Mouse (Mus musculus): ENCODE measurements around the gene Nckap5. TPM values are rescaled to one million over a fixed set of nuclear protein-coding genes. Genes with fewer than 3 reads are reported as not detected.

Nckap5 gene
- total and polyA plus RNA-seq, 3 experiments = not detected

GRCm38 (mm10) chr1:126593044-126593805 is 237.4 kb downstream of the Nckap5 start:
- Histone ChIP-seq H3K9me3 (replicated peaks; ENCODE audit: insufficient read depth, low read length) (no peaks in the 10 kb centered on the region), H3K79me2 (ENCODE audit: control insufficient read depth, insufficient read depth, low read length, poor library complexity) (no peaks in the 10 kb centered on the region), H3K9ac (ENCODE audit: control insufficient read depth, low read depth, low read length, poor library complexity, severe bottlenecking) (no peak overlapping the region), H3K4me1 (ENCODE audit: control insufficient read depth in 1 of 2, insufficient read depth in 2 of 2, low read length in 2 of 2) (no peaks in the 10 kb centered on the region), H3K36me3 (ENCODE audit: control insufficient read depth in 1 of 2, insufficient read depth in 2 of 2, low read length in 2 of 2) (no peaks in the 10 kb centered on the region), H3K27ac (ENCODE audit: control insufficient read depth, low read depth, low read length) (no peak overlapping the region), H3K4me3 (ENCODE audit: control insufficient read depth in 1 of 2, insufficient read depth in 1 of 2, low read depth in 2 of 2, low read length in 2 of 2) (no peak overlapping the region), H3K27me3 (ENCODE audit: control insufficient read depth in 1 of 2, insufficient read depth in 2 of 2, low read length in 2 of 2) (no peaks in the 10 kb centered on the region)
- no peak for DNase-seq (ENCODE audit: low read depth, low spot score)
- TF ChIP-seq KAT2A (conservative IDR thresholded peaks at IDR 0.05; ENCODE audit: low read depth, low read length) = no peak
- TF ChIP-seq TAL1 (IDR thresholded peaks at IDR 0.05; ENCODE audit: low read length) = no peak
- TF ChIP-seq BHLHE40 (IDR thresholded peaks at IDR 0.05; ENCODE audit: borderline replicate concordance, low read depth, low read length) = no peak
- no peak for TF ChIP-seq RAD21 (IDR thresholded peaks at IDR 0.05; ENCODE audit: low read depth, low read length)
- TF ChIP-seq MAX (IDR thresholded peaks at IDR 0.05; ENCODE audit: low read length) = no peak
- no peak for TF ChIP-seq MXI1 (IDR thresholded peaks at IDR 0.05; ENCODE audit: low read depth, low read length)
- TF ChIP-seq ZKSCAN1 (IDR thresholded peaks at IDR 0.05; ENCODE audit: low read depth, low read length) = no peak
- TF ChIP-seq ELF1 (IDR thresholded peaks at IDR 0.05; ENCODE audit: low read depth, low read length) = no peak
- TF ChIP-seq POLR2A (IDR thresholded peaks at IDR 0.05; ENCODE audit: control insufficient read depth in 1 of 2, insufficient read depth in 1 of 2, low read depth in 1 of 2, low read length in 2 of 2, poor library complexity in 1 of 2) = no peak
- no peak for TF ChIP-seq POLR2AphosphoS2 (IDR thresholded peaks at IDR 0.05; ENCODE audit: low read length)
- TF ChIP-seq E2F4 (IDR thresholded peaks at IDR 0.05; ENCODE audit: borderline replicate concordance, low read depth, low read length) = no peak
- TF ChIP-seq JUND (IDR thresholded peaks at IDR 0.05; ENCODE audit: low read depth, low read length) = no peak
- no peak for TF ChIP-seq MEF2A (IDR thresholded peaks at IDR 0.05; ENCODE audit: extremely low read depth, insufficient replicate concordance, low read depth, low read length, poor library complexity, severe bottlenecking)
- no peak for TF ChIP-seq GATA1 (IDR thresholded peaks at IDR 0.05; ENCODE audit: low read depth, low read length)
- no peak for TF ChIP-seq TBP (IDR thresholded peaks at IDR 0.05; ENCODE audit: low read depth, low read length)
- no peak for TF ChIP-seq TCF12 (IDR thresholded peaks at IDR 0.05; ENCODE audit: low read depth, low read length)
- no peak for TF ChIP-seq MAZ (IDR thresholded peaks at IDR 0.05; ENCODE audit: low read depth, low read length)
- no peak for TF ChIP-seq ZMIZ1 (IDR thresholded peaks at IDR 0.05; ENCODE audit: low read depth, low read length)
- TF ChIP-seq HCFC1 (IDR thresholded peaks at IDR 0.05; ENCODE audit: low read depth, low read length) = no peak
- no peak for TF ChIP-seq EP300 (IDR thresholded peaks at IDR 0.05; ENCODE audit: low read depth in 1 of 2, low read length in 2 of 2)

DNA sequence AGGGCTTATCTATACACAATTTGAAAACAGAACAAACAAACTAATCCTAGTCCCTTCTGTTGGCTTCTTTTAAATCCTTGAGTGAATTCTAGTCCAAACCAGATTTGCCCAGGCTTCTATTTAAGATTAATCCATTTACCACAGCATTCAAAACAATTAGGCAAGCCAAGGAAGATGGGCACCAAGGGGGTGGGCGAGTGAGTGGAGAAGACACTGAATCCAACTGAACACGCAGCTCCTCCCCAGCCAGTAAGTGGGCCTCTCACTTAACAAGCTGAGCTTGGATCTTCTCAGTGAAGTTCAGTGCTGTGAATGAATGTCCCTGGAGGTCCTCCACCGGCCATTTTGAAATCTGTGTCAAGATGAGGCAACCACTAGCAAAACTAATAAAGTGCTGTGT is 239.7 kb downstream of the Nckap5 start:
- DNase-seq (ENCODE audit: low read depth, low spot score) = no peak
- H3K9ac ChIP-seq (ENCODE audit: control insufficient read depth, low read depth, low read length, poor library complexity, severe bottlenecking) = no peak overlapping the region
- no peaks in the 10 kb centered on the region for H3K79me2 ChIP-seq (ENCODE audit: control insufficient read depth, insufficient read depth, low read length, poor library complexity)
- no peak overlapping the region for H3K4me3 ChIP-seq (ENCODE audit: control insufficient read depth in 1 of 2, insufficient read depth in 1 of 2, low read depth in 2 of 2, low read length in 2 of 2)
- H3K27ac ChIP-seq (ENCODE audit: control insufficient read depth, low read depth, low read length) = no peak overlapping the region
- TF ChIP-seq USF1 (IDR thresholded peaks at IDR 0.05; ENCODE audit: low read depth, low read length) (no peak), TBP (IDR thresholded peaks at IDR 0.05; ENCODE audit: low read depth, low read length) (no peak), E2F4 (IDR thresholded peaks at IDR 0.05; ENCODE audit: borderline replicate concordance, low read depth, low read length) (no peak), ZMIZ1 (IDR thresholded peaks at IDR 0.05; ENCODE audit: low read depth, low read length) (no peak), MYB (IDR thresholded peaks at IDR 0.05; ENCODE audit: low read depth, low read length) (no peak), ZNF384 (IDR thresholded peaks at IDR 0.05; ENCODE audit: low read depth, low read length) (no peak), MXI1 (IDR thresholded peaks at IDR 0.05; ENCODE audit: low read depth, low read length) (no peak), RAD21 (IDR thresholded peaks at IDR 0.05; ENCODE audit: low read depth, low read length) (no peak), MAX (IDR thresholded peaks at IDR 0.05; ENCODE audit: low read length) (no peak)
- no peaks in the 10 kb centered on the region for H3K9me3 ChIP-seq (replicated peaks; ENCODE audit: insufficient read depth, low read length)
- no peaks in the 10 kb centered on the region for H3K36me3 ChIP-seq (ENCODE audit: control insufficient read depth in 1 of 2, insufficient read depth in 2 of 2, low read length in 2 of 2)
- no peaks in the 10 kb centered on the region for H3K4me1 ChIP-seq (ENCODE audit: control insufficient read depth in 1 of 2, insufficient read depth in 2 of 2, low read length in 2 of 2)
- H3K27me3 ChIP-seq (ENCODE audit: control insufficient read depth in 1 of 2, insufficient read depth in 2 of 2, low read length in 2 of 2) = no peaks in the 10 kb centered on the region

All from MEL (cell line).